Mouse (Mus musculus) limb, embryonic 10.5 days (tissue): ENCODE measurements around the gene Tmem131l. TPM values are rescaled to one million over a fixed set of nuclear protein-coding genes. Genes with fewer than 3 reads are reported as not detected.
A peak's percentile ranks its signal among the peaks of the same experiment; 100 is the strongest.

ENCODE experiments used
- DNase-seq: peaks from one replicate; pipeline ENCODE4 v3.0.0-alpha.2; 2017; ENCODE audit warnings: low spot score
- H3K27ac ChIP-seq: fragments of 300-500 bp; sonication (generic); 2 replicates; pipeline ENCODE4 v1.5.1; 2016; ENCODE audit warnings: mild to moderate bottlenecking
- H3K27me3 ChIP-seq: fragments of 300-500 bp; sonication (generic); 2 replicates; pipeline ENCODE4 v1.6.1; 2016; ENCODE audit warnings: low read depth, mild to moderate bottlenecking; ENCODE audit not compliant: poor library complexity, severe bottlenecking
- H3K36me3 ChIP-seq: fragments of 300-500 bp; sonication (generic); 2 replicates; pipeline ENCODE4 v1.6.1; 2016; ENCODE audit warnings: mild to moderate bottlenecking, moderate library complexity
- H3K4me1 ChIP-seq: fragments of 300-500 bp; sonication (generic); 2 replicates; pipeline ENCODE4 v1.6.1; 2016
- H3K4me3 ChIP-seq: fragments of 300-500 bp; sonication (generic); 2 replicates; pipeline ENCODE4 v1.5.1; 2016; ENCODE audit warnings: mild to moderate bottlenecking, moderate library complexity
- H3K9me3 ChIP-seq: fragments of 300-500 bp; sonication (generic); replicated peaks from 2 replicates; pipeline ENCODE4 v1.6.1; 2016; ENCODE audit warnings: mild to moderate bottlenecking
- WGBS: fragments of 180-500 bp; shearing (Covaris S2); methylation state at CpG from one replicate; pipeline ENCODE4 v1.1.7; 2016; 5-methylcytosine and 5-hydroxymethylcytosine counted together
- polyA plus RNA-seq: library from polyadenylated mRNA; unstranded; fragments of >200 nt; fragmentation: Nextera tagmentation; extraction: Ambion mirVana; gene quantifications from 2 replicates; pipeline ENCODE4 v1.2.1, GENCODE M21; 2016

Tmem131l gene
- polyA plus RNA-seq, 1 experiment from 2014 or later: 84.5 TPM

GRCm38 (mm10) chr3:84038981-84039645, 862 bp downstream of the Tmem131l start:
- Histone ChIP-seq H3K27me3 (no peaks in the 10 kb centered on the region), H3K9me3 (no peaks in the 10 kb centered on the region), H3K4me1 (peaks cover 32% of the 10 kb centered on the region), H3K27ac (peak overlapping the region; percentile 99), H3K4me3 (peak overlapping the region; percentile 82), H3K36me3 (peaks cover 31% of the 10 kb centered on the region)
- under 1% methylated on average over 42 of the region's 42 CpGs for WGBS
- peak; percentile 76 for DNase-seq

- H3K36me3 ChIP-seq: peaks cover 39% of the 10 kb centered on the region
- H3K9me3 ChIP-seq: no peaks in the 10 kb centered on the region
- peaks cover 42% of the 10 kb centered on the region for H3K4me1 ChIP-seq
- H3K27me3 ChIP-seq: no peaks in the 10 kb centered on the region
- H3K27ac ChIP-seq: no peak overlapping the region
- peak overlapping the region; percentile 82 for H3K4me3 ChIP-seq
- WGBS: 59% methylated on average over 1 of the region's 1 CpGs
- DNase-seq: no peak
Measured at GRCm38 (mm10) chr3:84038126-84038525, 1.8 kb downstream of the Tmem131l start.

- Histone ChIP-seq H3K27me3 (no peaks in the 10 kb centered on the region), H3K4me1 (peaks cover 46% of the 10 kb centered on the region), H3K36me3 (peaks cover 45% of the 10 kb centered on the region), H3K27ac (no peak overlapping the region), H3K9me3 (no peaks in the 10 kb centered on the region), H3K4me3 (peak overlapping the region; percentile 82)
- 95% methylated on average over 3 of the region's 3 CpGs for WGBS
- no peak for DNase-seq
Measured at GRCm38 (mm10) chr3:84037536-84037935, 2.4 kb downstream of the Tmem131l start.

GRCm38 (mm10) chr3:84036866-84037265, 3.1 kb downstream of the Tmem131l start:
- peaks cover 46% of the 10 kb centered on the region for H3K4me1 ChIP-seq
- WGBS: 97% methylated on average over 4 of the region's 4 CpGs
- no peaks in the 10 kb centered on the region for H3K9me3 ChIP-seq
- peaks cover 47% of the 10 kb centered on the region for H3K36me3 ChIP-seq
- DNase-seq: no peak
- H3K27ac ChIP-seq: no peak overlapping the region
- H3K4me3 ChIP-seq: no peak overlapping the region
- no peaks in the 10 kb centered on the region for H3K27me3 ChIP-seq

- DNase-seq: no peak
- H3K36me3 ChIP-seq: peaks cover 57% of the 10 kb centered on the region
- H3K4me1 ChIP-seq: peaks cover 46% of the 10 kb centered on the region
- H3K27me3 ChIP-seq: no peaks in the 10 kb centered on the region
- H3K27ac ChIP-seq: no peak overlapping the region
- no peak overlapping the region for H3K4me3 ChIP-seq
- no peaks in the 10 kb centered on the region for H3K9me3 ChIP-seq
- WGBS: 94% methylated on average over 6 of the region's 6 CpGs
Measured at GRCm38 (mm10) chr3:84035728-84036364, 4.1 kb downstream of the Tmem131l start.

GRCm38 (mm10) chr3:84034115-84034780, 5.7 kb downstream of the Tmem131l start:
- Histone ChIP-seq H3K27me3 (no peaks in the 10 kb centered on the region), H3K4me1 (peaks cover 37% of the 10 kb centered on the region), H3K4me3 (no peak overlapping the region), H3K36me3 (peaks cover 73% of the 10 kb centered on the region), H3K9me3 (no peaks in the 10 kb centered on the region), H3K27ac (no peak overlapping the region)
- 93% methylated on average over 5 of the region's 5 CpGs for WGBS
- DNase-seq: no peak

GRCm38 (mm10) chr3:84032933-84033730, 6.8 kb downstream of the Tmem131l start:
- H3K4me1 ChIP-seq: peaks cover 26% of the 10 kb centered on the region
- H3K4me3 ChIP-seq: no peak overlapping the region
- H3K27me3 ChIP-seq: no peaks in the 10 kb centered on the region
- no peak for DNase-seq
- H3K9me3 ChIP-seq: no peaks in the 10 kb centered on the region
- 90% methylated on average over 10 of the region's 10 CpGs for WGBS
- no peak overlapping the region for H3K27ac ChIP-seq
- peaks cover 84% of the 10 kb centered on the region for H3K36me3 ChIP-seq

- Histone ChIP-seq H3K9me3 (no peaks in the 10 kb centered on the region), H3K27me3 (no peaks in the 10 kb centered on the region), H3K4me3 (no peak overlapping the region), H3K36me3 (peaks cover 87% of the 10 kb centered on the region), H3K27ac (no peak overlapping the region), H3K4me1 (peaks cover 19% of the 10 kb centered on the region)
- WGBS: 91% methylated on average over 5 of the region's 5 CpGs
- no peak for DNase-seq
Measured at GRCm38 (mm10) chr3:84032419-84032818, 7.6 kb downstream of the Tmem131l start.

GRCm38 (mm10) chr3:84031216-84031615, 8.8 kb downstream of the Tmem131l start:
- no peak for DNase-seq
- Histone ChIP-seq H3K27me3 (no peaks in the 10 kb centered on the region), H3K4me3 (no peak overlapping the region), H3K27ac (no peak overlapping the region), H3K9me3 (no peaks in the 10 kb centered on the region), H3K4me1 (peaks cover 26% of the 10 kb centered on the region), H3K36me3 (peaks cover 88% of the 10 kb centered on the region)
- WGBS: 93% methylated on average over 3 of the region's 3 CpGs

- H3K9me3 ChIP-seq: no peaks in the 10 kb centered on the region
- no peaks in the 10 kb centered on the region for H3K27me3 ChIP-seq
- peaks cover 42% of the 10 kb centered on the region for H3K4me1 ChIP-seq
- peaks cover 79% of the 10 kb centered on the region for H3K36me3 ChIP-seq
- H3K4me3 ChIP-seq: no peak overlapping the region
- no peak for DNase-seq
- 81% methylated on average over 4 of the region's 4 CpGs for WGBS
- H3K27ac ChIP-seq: no peak overlapping the region
Measured at GRCm38 (mm10) chr3:84028968-84029367, 11.0 kb downstream of the Tmem131l start.

GRCm38 (mm10) chr3:84027691-84028159, 12.2 kb downstream of the Tmem131l start:
- Histone ChIP-seq H3K9me3 (no peaks in the 10 kb centered on the region), H3K27ac (no peak overlapping the region), H3K36me3 (peaks cover 71% of the 10 kb centered on the region), H3K27me3 (no peaks in the 10 kb centered on the region), H3K4me3 (no peak overlapping the region), H3K4me1 (peaks cover 38% of the 10 kb centered on the region)
- 84% methylated on average over 8 of the region's 8 CpGs for WGBS
- no peak for DNase-seq

GRCm38 (mm10) chr3:84024512-84025072, 15.4 kb downstream of the Tmem131l start:
- peaks cover 67% of the 10 kb centered on the region for H3K4me1 ChIP-seq
- H3K36me3 ChIP-seq: peaks cover 44% of the 10 kb centered on the region
- no peaks in the 10 kb centered on the region for H3K27me3 ChIP-seq
- DNase-seq: no peak
- H3K4me3 ChIP-seq: no peak overlapping the region
- no peaks in the 10 kb centered on the region for H3K9me3 ChIP-seq
- H3K27ac ChIP-seq: peak overlapping the region; percentile 53
- 74% methylated on average over 12 of the region's 12 CpGs for WGBS
